Mouse (Mus musculus): ENCODE data around the gene Cbr2.

DNA sequence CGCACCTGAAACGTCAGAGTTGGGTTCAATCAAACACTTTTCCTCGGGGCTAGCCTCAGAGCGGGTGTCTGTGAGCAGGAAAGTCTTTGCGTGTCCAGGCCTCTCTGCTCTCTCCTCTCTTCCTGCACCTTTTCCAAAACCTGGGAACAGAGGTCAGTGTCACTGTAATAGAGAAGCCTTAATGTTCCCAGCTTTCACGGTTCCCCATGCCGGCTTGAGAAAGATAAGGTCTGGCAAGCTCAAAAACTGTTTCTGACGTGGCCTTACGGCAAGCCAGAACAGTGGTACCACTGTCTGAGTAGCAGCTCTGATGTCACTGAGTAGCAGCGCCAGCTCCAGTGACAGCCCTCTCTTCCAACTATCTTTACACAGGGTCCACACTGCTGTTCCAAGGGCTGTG, 17.4 kb downstream of the Cbr2 start:
- TF ChIP-seq CTCF (IDR thresholded peaks at IDR 0.05; ENCODE audit: borderline replicate concordance, insufficient read depth, low read length) (no peak), POLR2A (IDR thresholded peaks at IDR 0.05; ENCODE audit: low read depth, low read length) (no peak)
